ENCODE assay signal across 10 mouse cellular contexts in genomic region chr4:152349837-152350381, GRCm38 (mm10). TPM values are rescaled to one million over a fixed set of nuclear protein-coding genes. Genes with fewer than 3 reads are reported as not detected.
DNase-seq lines count a peak whose midpoint lies in the region; ATAC-seq lines count a peak whose summit lies in the region.
"Had no signal": no experiment of that assay in that cellular context is flagged by ENCODE, and none has a peak within 500 bp of the region (broad histone marks: within the 10 kb centered on the region; RNA-seq: fewer than 3 reads in every experiment).

No protein-coding gene starts in this region.

- peak overlapping the region; percentile 18; the same call in 1 of the 2 replicates for H3K9ac ChIP-seq in midbrain, embryonic 11.5 days (ENCODE audit: low read length)

- H3K27ac ChIP-seq in midbrain, embryonic 11.5 days (ENCODE audit: low read depth, low read length) = no peak overlapping the region
- H3K27ac ChIP-seq in midbrain, embryonic 10.5 days (replicated peaks) = no peak overlapping the region

- no peaks in the 10 kb centered on the region for H3K36me3 ChIP-seq in midbrain, embryonic 11.5 days (ENCODE audit: control insufficient read depth, insufficient read depth, low read length)
- H3K36me3 ChIP-seq in midbrain, embryonic 10.5 days = no peaks in the 10 kb centered on the region

- 16% methylated on average over 14 of the region's 17 CpGs for WGBS in midbrain, embryonic 11.5 days
- WGBS in midbrain, embryonic 10.5 days = 17% methylated on average over 17 of the region's 17 CpGs

- H3K9me3 ChIP-seq in midbrain, embryonic 11.5 days (ENCODE audit: control insufficient read depth, low read length) = no peaks in the 10 kb centered on the region
- H3K9me3 ChIP-seq in midbrain, embryonic 10.5 days (replicated peaks) = no peaks in the 10 kb centered on the region

- peak overlapping the region; percentile 15; the same call in 1 of the 2 replicates for H3K4me2 ChIP-seq in midbrain, embryonic 11.5 days

- H3K4me1 ChIP-seq in midbrain, embryonic 11.5 days (ENCODE audit: control insufficient read depth, insufficient read depth, low read length) = peaks cover 5% of the 10 kb centered on the region
- peaks cover 26% of the 10 kb centered on the region for H3K4me1 ChIP-seq in midbrain, embryonic 10.5 days

- no peak for ATAC-seq in midbrain, embryonic 11.5 days (ENCODE audit: low FRiP score)
- no peak for ATAC-seq in megakaryocyte, adult 5-6 weeks (ENCODE audit: poor library complexity, severe bottlenecking)

- no peak overlapping the region for H3K4me3 ChIP-seq in midbrain, embryonic 11.5 days (ENCODE audit: low read depth, low read length)
- H3K4me3 ChIP-seq in midbrain, embryonic 10.5 days = no peak overlapping the region
- H3K4me3 ChIP-seq: myocyte had no signal

- DNase-seq in midbrain, embryonic 11.5 days (ENCODE audit: low spot score, missing footprints) = no peak
- DNase-seq in midbrain, embryonic 10.5 days (ENCODE audit: low spot score) = no peak
- peak; percentile 68 to 78 for DNase-seq in frontal cortex, postnatal 10 days (ENCODE audit: low spot score in 2 of 2)
- peak; percentile 83 to 94 for DNase-seq in left cerebral cortex, postnatal 25 days (ENCODE audit: low spot score in 2 of 2)
- peak; percentile 95 for DNase-seq in telencephalon, adult 2 months (ENCODE audit: low read depth, low spot score)
- DNase-seq in Muller cell, postnatal 12 days (ENCODE audit: inconsistent ontology term) = no peak
- DNase-seq in urinary bladder, postnatal 10 days (ENCODE audit: low spot score) = no peak
- DNase-seq: kidney, postnatal 36 days had no signal

- intact Hi-C loops in left cerebral cortex, postnatal 25 days (cut with DNase I) = loop anchor here (5.0 kb wide), 1 partner anchor 127 kb away; the partner anchor contains the start of genes Kcnab2 and Nphp4

- peaks cover 7% of the 10 kb centered on the region for H3K27me3 ChIP-seq in midbrain, embryonic 11.5 days (ENCODE audit: control insufficient read depth, insufficient read depth, low read length)
- H3K27me3 ChIP-seq in midbrain, embryonic 10.5 days (ENCODE audit: low read depth, poor library complexity, severe bottlenecking) = peaks cover 69% of the 10 kb centered on the region

RNA-seq across cellular contexts. Expression of gene Chd5, which starts 11.5 kb away (rescaled TPM):
- 0.56 and 0.66 TPM in 2 replicates for polyA plus RNA-seq in midbrain, embryonic 11.5 days (2014; fragmentation: Nextera tagmentation; extraction: Ambion mirVana)
- 0.07 and 0.12 TPM in 2 replicates for polyA plus RNA-seq in midbrain, embryonic 10.5 days (2016; fragmentation: Nextera tagmentation; extraction: Ambion mirVana)
- 100 to 1,000 TPM; 180 to 181 TPM for total RNA-seq in left cerebral cortex, postnatal 25 days (2021)
- not detected in 2 replicates for total RNA-seq in megakaryocyte, adult 5-6 weeks (2015)
- total RNA-seq in megakaryocyte, adult 5-6 weeks (2017) = 0.07 and 0.16 TPM in 2 replicates

RNA-seq across cellular contexts. Expression of gene Rpl22, which starts 24.4 kb away (rescaled TPM):
- polyA plus RNA-seq in midbrain, embryonic 11.5 days (2014; fragmentation: Nextera tagmentation; extraction: Ambion mirVana) = 357 and 368 TPM in 2 replicates
- polyA plus RNA-seq in midbrain, embryonic 10.5 days (2016; fragmentation: Nextera tagmentation; extraction: Ambion mirVana) = 282 and 358 TPM in 2 replicates
- 100 to 1,000 TPM; 160 TPM for total RNA-seq in left cerebral cortex, postnatal 25 days (2021)
- 968 and 1,019 TPM in 2 replicates for total RNA-seq in megakaryocyte, adult 5-6 weeks (2015)
- 2,015 and 2,172 TPM in 2 replicates for total RNA-seq in megakaryocyte, adult 5-6 weeks (2017)

RNA-seq across cellular contexts. Expression of gene Rnf207, which starts 31.1 kb away (rescaled TPM):
- polyA plus RNA-seq in midbrain, embryonic 11.5 days (2014; fragmentation: Nextera tagmentation; extraction: Ambion mirVana) = 1.1 and 1.7 TPM in 2 replicates
- 1.5 and 2.4 TPM in 2 replicates for polyA plus RNA-seq in midbrain, embryonic 10.5 days (2016; fragmentation: Nextera tagmentation; extraction: Ambion mirVana)
- 10 to 100 TPM in 1 of 2 experiments, 1 to 10 TPM in 1; 8.7 to 11.1 TPM for total RNA-seq in left cerebral cortex, postnatal 25 days (2021)
- total RNA-seq in megakaryocyte, adult 5-6 weeks (2015) = not detected in 2 replicates
- not detected in 2 replicates for total RNA-seq in megakaryocyte, adult 5-6 weeks (2017)

RNA-seq across cellular contexts. Expression of gene Icmt, which starts 52.9 kb away (rescaled TPM):
- polyA plus RNA-seq in midbrain, embryonic 11.5 days (2014; fragmentation: Nextera tagmentation; extraction: Ambion mirVana) = 18.1 and 19.8 TPM in 2 replicates
- polyA plus RNA-seq in midbrain, embryonic 10.5 days (2016; fragmentation: Nextera tagmentation; extraction: Ambion mirVana) = 26.8 and 27.6 TPM in 2 replicates
- 10 to 100 TPM; 50.9 to 56.7 TPM for total RNA-seq in left cerebral cortex, postnatal 25 days (2021)
- 8.7 and 9.3 TPM in 2 replicates for total RNA-seq in megakaryocyte, adult 5-6 weeks (2015)
- total RNA-seq in megakaryocyte, adult 5-6 weeks (2017) = 9.7 and 11.9 TPM in 2 replicates

RNA-seq across cellular contexts. Expression of gene Hes3, which starts 58.4 kb away (rescaled TPM):
- 8.6 and 12.6 TPM in 2 replicates for polyA plus RNA-seq in midbrain, embryonic 11.5 days (2014; fragmentation: Nextera tagmentation; extraction: Ambion mirVana)
- polyA plus RNA-seq in midbrain, embryonic 10.5 days (2016; fragmentation: Nextera tagmentation; extraction: Ambion mirVana) = 26.3 and 30.9 TPM in 2 replicates
- total RNA-seq in left cerebral cortex, postnatal 25 days (2021) = under 1 TPM; 0.30 to 0.37 TPM
- not detected in 2 replicates for total RNA-seq in megakaryocyte, adult 5-6 weeks (2015)
- not detected in 2 replicates for total RNA-seq in megakaryocyte, adult 5-6 weeks (2017)

Comparison
In these comparisons a context has a peak if more than half of its experiments do, and no peak if none do; other contexts are left out.
1. DNase-seq: peak in frontal cortex, postnatal 10 days (2 of 2), left cerebral cortex, postnatal 25 days (2 of 2) and telencephalon, adult 2 months (single experiment); none in midbrain, embryonic 11.5 days (single experiment), midbrain, embryonic 10.5 days (single experiment), Muller cell, postnatal 12 days (single experiment) and urinary bladder, postnatal 10 days (single experiment).
2. RNA of gene Chd5, which starts 11.5 kb away (total RNA-seq): 180 to 181 TPM in left cerebral cortex, postnatal 25 days; 0.07 to 0.16 TPM in megakaryocyte, adult 5-6 weeks; every median in the first group is over 100 times any median in the second.
3. RNA of gene Rpl22, which starts 24.4 kb away (total RNA-seq): 968 to 2,172 TPM in megakaryocyte, adult 5-6 weeks; 160 TPM in left cerebral cortex, postnatal 25 days; every median in the first group is over 4 times any median in the second.
4. RNA of gene Rnf207, which starts 31.1 kb away (total RNA-seq): 8.7 to 11.1 TPM in left cerebral cortex, postnatal 25 days; not detected in megakaryocyte, adult 5-6 weeks; every median in the first group is over 4 times any median in the second.